Mouse (Mus musculus): ENCODE data around the gene Car14.

Car14 gene

DNA sequence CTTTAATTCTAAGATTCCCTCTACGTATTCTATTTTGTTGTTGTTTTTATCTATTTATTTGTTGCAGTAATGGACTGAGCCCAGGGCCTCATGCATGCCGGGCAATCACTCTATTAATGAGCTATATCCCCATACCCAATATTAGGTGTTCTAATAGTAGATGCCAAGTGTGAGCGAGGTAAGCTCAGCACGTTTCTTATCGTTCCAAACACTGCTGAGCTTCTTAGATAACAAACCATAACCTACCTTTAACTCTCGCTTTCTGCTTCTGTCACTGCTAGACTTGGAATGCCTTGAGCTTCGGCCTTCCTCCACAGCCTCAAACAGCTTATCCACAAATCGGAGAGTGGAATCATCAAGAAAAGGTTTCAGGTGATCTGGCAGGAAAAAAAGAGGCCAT, 53.2 kb downstream of the Car14 start:
- no peak for DNase-seq (ENCODE audit: low spot score)

GRCm38 (mm10) chr3:95850611-95851010, 53.9 kb downstream of the Car14 start:
- DNase-seq (ENCODE audit: low spot score): no peak
